Mouse (Mus musculus): Measurements from ENCODE around the gene Ccdc60. TPM values are rescaled to one million over a fixed set of nuclear protein-coding genes. Genes with fewer than 3 reads are reported as not detected.

The Ccdc60 gene
- total and polyA plus RNA-seq, 3 experiments, result not detected

DNA sequence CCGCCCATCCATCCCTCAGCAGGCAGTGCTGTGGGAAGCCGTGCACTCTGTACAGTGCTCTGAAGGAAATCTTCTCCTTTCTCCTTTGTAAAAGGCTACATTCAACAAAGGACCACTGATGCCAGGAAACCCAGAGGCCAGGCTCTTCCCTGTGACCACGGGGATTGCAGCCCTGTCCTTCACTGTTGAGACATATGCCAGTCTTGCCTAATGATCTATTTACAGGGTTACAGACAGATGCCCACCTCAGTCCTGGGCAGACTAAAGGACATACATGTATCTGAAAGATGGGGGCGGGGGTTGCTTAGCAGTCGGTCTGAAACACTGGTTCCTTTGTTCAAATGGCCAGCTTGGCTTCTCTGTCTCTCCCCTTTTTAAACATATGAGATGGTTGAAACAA lies 14.4 kb downstream of the Ccdc60 start:
- Histone ChIP-seq H3K4me1 (ENCODE audit: control insufficient read depth in 1 of 2, insufficient read depth in 2 of 2, low read length in 2 of 2) (no peaks in the 10 kb centered on the region), H3K9ac (ENCODE audit: control insufficient read depth, low read depth, low read length, poor library complexity, severe bottlenecking) (no peak overlapping the region), H3K79me2 (ENCODE audit: control insufficient read depth, insufficient read depth, low read length, poor library complexity) (no peaks in the 10 kb centered on the region), H3K27me3 (ENCODE audit: control insufficient read depth in 1 of 2, insufficient read depth in 2 of 2, low read length in 2 of 2) (no peaks in the 10 kb centered on the region), H3K9me3 (replicated peaks; ENCODE audit: insufficient read depth, low read length) (no peaks in the 10 kb centered on the region), H3K36me3 (ENCODE audit: control insufficient read depth in 1 of 2, insufficient read depth in 2 of 2, low read length in 2 of 2) (no peaks in the 10 kb centered on the region), H3K4me3 (ENCODE audit: control insufficient read depth in 1 of 2, insufficient read depth in 1 of 2, low read depth in 2 of 2, low read length in 2 of 2) (no peak overlapping the region), H3K27ac (ENCODE audit: control insufficient read depth, low read depth, low read length) (no peak overlapping the region)
- no peak for DNase-seq (ENCODE audit: low read depth, low spot score)
- no peak for TF ChIP-seq ZKSCAN1 (IDR thresholded peaks at IDR 0.05; ENCODE audit: low read depth, low read length)
- no peak for TF ChIP-seq MYC (IDR thresholded peaks at IDR 0.05; ENCODE audit: low read depth, low read length)
- TF ChIP-seq MAFK (IDR thresholded peaks at IDR 0.05; ENCODE audit: borderline replicate concordance, low read depth, low read length), result no peak
- no peak for TF ChIP-seq MAX (IDR thresholded peaks at IDR 0.05; ENCODE audit: low read length)
- no peak for TF ChIP-seq HCFC1 (IDR thresholded peaks at IDR 0.05; ENCODE audit: low read depth, low read length)
- no peak for TF ChIP-seq NRF1 (IDR thresholded peaks at IDR 0.05; ENCODE audit: insufficient read depth, low read depth, low read length, poor library complexity, severe bottlenecking)
- no peak for TF ChIP-seq ELF1 (IDR thresholded peaks at IDR 0.05; ENCODE audit: low read depth, low read length)
- no peak for TF ChIP-seq ZC3H11A (IDR thresholded peaks at IDR 0.05; ENCODE audit: low read depth, low read length)
- no peak for TF ChIP-seq SIN3A (IDR thresholded peaks at IDR 0.05; ENCODE audit: low read length)
- no peak for TF ChIP-seq BHLHE40 (IDR thresholded peaks at IDR 0.05; ENCODE audit: borderline replicate concordance, low read depth, low read length)
- TF ChIP-seq TBP (IDR thresholded peaks at IDR 0.05; ENCODE audit: low read depth, low read length), result no peak
- no peak for TF ChIP-seq POLR2A (IDR thresholded peaks at IDR 0.05; ENCODE audit: control insufficient read depth in 1 of 2, insufficient read depth in 1 of 2, low read depth in 1 of 2, low read length in 2 of 2, poor library complexity in 1 of 2)
- TF ChIP-seq SMC3 (IDR thresholded peaks at IDR 0.05; ENCODE audit: low read depth, low read length), result no peak
- no peak for TF ChIP-seq ETS1 (IDR thresholded peaks at IDR 0.05; ENCODE audit: low read depth, low read length)
- TF ChIP-seq NELFE (IDR thresholded peaks at IDR 0.05; ENCODE audit: low read depth, low read length), result no peak
- no peak for TF ChIP-seq POLR2AphosphoS2 (IDR thresholded peaks at IDR 0.05; ENCODE audit: low read length)
- TF ChIP-seq GABPA (IDR thresholded peaks at IDR 0.05; ENCODE audit: low read depth, low read length), result no peak
- TF ChIP-seq TAL1 (IDR thresholded peaks at IDR 0.05; ENCODE audit: low read length), result no peak
- no peak for TF ChIP-seq EP300 (IDR thresholded peaks at IDR 0.05; ENCODE audit: low read depth in 1 of 2, low read length in 2 of 2)
- no peak for TF ChIP-seq RAD21 (IDR thresholded peaks at IDR 0.05; ENCODE audit: low read depth, low read length)

DNA sequence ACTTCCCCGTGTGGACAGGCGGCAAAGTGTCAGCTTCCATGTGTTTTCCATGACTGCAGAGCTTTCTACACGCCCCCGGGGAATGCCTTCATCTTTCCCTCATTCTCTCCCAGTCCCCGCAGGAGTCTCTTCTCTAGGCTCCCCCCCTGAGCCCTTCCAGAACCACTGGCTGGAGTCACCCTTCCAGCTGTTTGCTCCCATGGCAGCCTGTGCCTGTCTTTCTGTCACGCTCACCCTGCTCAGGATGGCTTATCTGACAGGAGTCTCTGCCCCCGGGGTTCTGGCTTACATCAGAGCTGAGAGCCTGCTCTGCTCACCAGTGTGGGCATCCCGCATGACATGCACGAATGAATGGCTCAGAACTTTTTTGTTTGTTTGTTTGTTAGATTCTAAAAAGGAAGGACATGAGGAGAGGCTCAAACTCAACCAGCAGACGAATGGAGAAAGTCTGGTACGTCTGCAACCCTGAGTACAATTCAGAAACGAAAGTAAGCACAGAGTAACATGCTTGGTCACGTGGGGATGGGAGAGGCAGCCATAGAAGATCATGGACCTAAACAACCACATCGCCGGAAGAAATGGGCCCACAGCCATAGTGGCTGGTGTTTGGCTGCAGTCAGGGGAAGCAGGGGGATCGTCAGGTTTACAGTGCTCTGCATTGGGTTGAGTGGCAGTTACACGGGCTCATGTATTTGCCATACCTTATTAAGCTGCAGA lies 17.1 kb downstream of the Ccdc60 start:
- no peak for TF ChIP-seq UBTF (IDR thresholded peaks at IDR 0.05; ENCODE audit: borderline replicate concordance, insufficient read depth, low read depth, low read length)
- TF ChIP-seq CHD1 (IDR thresholded peaks at IDR 0.05; ENCODE audit: low read depth, low read length), result no peak
- no peak for TF ChIP-seq EP300 (IDR thresholded peaks at IDR 0.05; ENCODE audit: low read depth in 1 of 2, low read length in 2 of 2)
- TF ChIP-seq HCFC1 (IDR thresholded peaks at IDR 0.05; ENCODE audit: low read depth, low read length), result no peak
- TF ChIP-seq USF1 (IDR thresholded peaks at IDR 0.05; ENCODE audit: low read depth, low read length), result peak; percentile 37; the same call in 1 of the 2 replicates
- H3K27me3 ChIP-seq (ENCODE audit: control insufficient read depth in 1 of 2, insufficient read depth in 2 of 2, low read length in 2 of 2), result no peaks in the 10 kb centered on the region
- DNase-seq (ENCODE audit: low read depth, low spot score), result no peak

More for the DNA sequence above, 17.1 kb downstream of the Ccdc60 start:
- Histone ChIP-seq H3K9me3 (replicated peaks; ENCODE audit: insufficient read depth, low read length) (no peaks in the 10 kb centered on the region), H3K4me3 (ENCODE audit: control insufficient read depth in 1 of 2, insufficient read depth in 1 of 2, low read depth in 2 of 2, low read length in 2 of 2) (no peak overlapping the region), H3K36me3 (ENCODE audit: control insufficient read depth in 1 of 2, insufficient read depth in 2 of 2, low read length in 2 of 2) (no peaks in the 10 kb centered on the region), H3K4me1 (ENCODE audit: control insufficient read depth in 1 of 2, insufficient read depth in 2 of 2, low read length in 2 of 2) (no peaks in the 10 kb centered on the region), H3K27ac (ENCODE audit: control insufficient read depth, low read depth, low read length) (no peak overlapping the region), H3K79me2 (ENCODE audit: control insufficient read depth, insufficient read depth, low read length, poor library complexity) (no peaks in the 10 kb centered on the region), H3K9ac (ENCODE audit: control insufficient read depth, low read depth, low read length, poor library complexity, severe bottlenecking) (no peak overlapping the region)

Measured in MEL (cell line).